In genomic region chr19:10000330-10000729, GRCm38 (mm10) we compare ENCODE assay signal across 8 mouse cellular contexts. TPM values are rescaled to one million over a fixed set of nuclear protein-coding genes. Genes with fewer than 3 reads are reported as not detected.
A peak's percentile ranks its signal among the peaks of the same experiment; 100 is the strongest.
DNase-seq lines count a peak whose midpoint lies in the region; ATAC-seq lines count a peak whose summit lies in the region.

No protein-coding gene starts in this region.

- no peaks in the 10 kb centered on the region for H3K4me1 ChIP-seq in midbrain, embryonic 16.5 days (ENCODE audit: control insufficient read depth, insufficient read depth, low read length)
- no peaks in the 10 kb centered on the region for H3K4me1 ChIP-seq in forebrain, embryonic 10.5 days

- H3K4me2 ChIP-seq in midbrain, embryonic 16.5 days (ENCODE audit: low read length): no peak overlapping the region

- no peaks in the 10 kb centered on the region for H3K9me3 ChIP-seq in midbrain, embryonic 16.5 days (replicated peaks; ENCODE audit: control insufficient read depth, low read length, poor library complexity, severe bottlenecking)
- H3K9me3 ChIP-seq in forebrain, embryonic 10.5 days: no peaks in the 10 kb centered on the region; the same call in 1 of the 2 replicates

- H3K4me3 ChIP-seq in midbrain, embryonic 16.5 days (ENCODE audit: low read depth, low read length): no peak overlapping the region
- H3K4me3 ChIP-seq in forebrain, embryonic 10.5 days: no peak overlapping the region

- H3K36me3 ChIP-seq in midbrain, embryonic 16.5 days (ENCODE audit: control insufficient read depth, insufficient read depth, low read length): no peaks in the 10 kb centered on the region
- H3K36me3 ChIP-seq in forebrain, embryonic 10.5 days (replicated peaks): no peaks in the 10 kb centered on the region

- no peak for ATAC-seq in cerebellum, adult (ENCODE audit: insufficient number of reproducible peaks, low FRiP score, low TSS enrichment)
- ATAC-seq in common myeloid progenitor, adult 5-6 weeks (replicated peaks; ENCODE audit: low read depth, poor library complexity, severe bottlenecking): peak; percentile 78
- ATAC-seq in midbrain, embryonic 16.5 days: peak; percentile 57

- 25% methylated on average over 3 of the region's 3 CpGs for WGBS in midbrain, embryonic 16.5 days
- 42% methylated on average over 3 of the region's 3 CpGs for WGBS in forebrain, embryonic 10.5 days

- H3K27me3 ChIP-seq in midbrain, embryonic 16.5 days (ENCODE audit: control insufficient read depth, insufficient read depth, low read depth, low read length): no peaks in the 10 kb centered on the region
- no peaks in the 10 kb centered on the region for H3K27me3 ChIP-seq in forebrain, embryonic 10.5 days (ENCODE audit: poor library complexity, severe bottlenecking)

- DNase-seq in cerebellum, postnatal 14 days: peak; percentile 44 to 63
- peak; percentile 74 for DNase-seq in 416B (ENCODE audit: low read depth)
- peak; percentile 52 for DNase-seq in kidney, postnatal 10 days
- no peak for DNase-seq in forebrain, embryonic 10.5 days (ENCODE audit: extremely low spot score, low spot score)
- DNase-seq in thymus, postnatal 25 days: no peak

- H3K27ac ChIP-seq in midbrain, embryonic 16.5 days (ENCODE audit: low read length): no peak overlapping the region
- H3K27ac ChIP-seq in forebrain, embryonic 10.5 days: no peak overlapping the region

- H3K9ac ChIP-seq in midbrain, embryonic 16.5 days (ENCODE audit: low read depth, low read length): no peak overlapping the region

RNA-seq across cellular contexts. Expression of gene Best1, which starts 1.1 kb away (rescaled TPM):
- not detected in 2 replicates for total RNA-seq in common myeloid progenitor, adult 5-6 weeks (2017)
- polyA plus RNA-seq in midbrain, embryonic 16.5 days (2015; fragmentation: Nextera tagmentation; extraction: Ambion mirVana): 2.9 TPM in 2 replicates
- 2.1 and 2.3 TPM in 2 replicates for polyA plus RNA-seq in forebrain, embryonic 10.5 days (2016; fragmentation: Nextera tagmentation; extraction: Ambion mirVana)

RNA-seq across cellular contexts. Expression of gene Rab3il1, which starts 1.1 kb away (rescaled TPM):
- 8.1 and 8.8 TPM in 2 replicates for total RNA-seq in common myeloid progenitor, adult 5-6 weeks (2017)
- 21.4 and 21.8 TPM in 2 replicates for polyA plus RNA-seq in midbrain, embryonic 16.5 days (2015; fragmentation: Nextera tagmentation; extraction: Ambion mirVana)
- polyA plus RNA-seq in forebrain, embryonic 10.5 days (2016; fragmentation: Nextera tagmentation; extraction: Ambion mirVana): 39.3 and 39.8 TPM in 2 replicates

RNA-seq across cellular contexts. Expression of gene Fth1, which starts 19.9 kb away (rescaled TPM):
- 695 and 890 TPM in 2 replicates for total RNA-seq in common myeloid progenitor, adult 5-6 weeks (2017)
- 1,587 and 1,694 TPM in 2 replicates for polyA plus RNA-seq in midbrain, embryonic 16.5 days (2015; fragmentation: Nextera tagmentation; extraction: Ambion mirVana)
- polyA plus RNA-seq in forebrain, embryonic 10.5 days (2016; fragmentation: Nextera tagmentation; extraction: Ambion mirVana): 1,226 and 1,339 TPM in 2 replicates

RNA-seq across cellular contexts. Expression of gene Fads3, which starts 41.0 kb away (rescaled TPM):
- 4.4 and 11.1 TPM in 2 replicates for total RNA-seq in common myeloid progenitor, adult 5-6 weeks (2017)
- 31.6 and 38.2 TPM in 2 replicates for polyA plus RNA-seq in midbrain, embryonic 16.5 days (2015; fragmentation: Nextera tagmentation; extraction: Ambion mirVana)
- polyA plus RNA-seq in forebrain, embryonic 10.5 days (2016; fragmentation: Nextera tagmentation; extraction: Ambion mirVana): 4.6 and 5.5 TPM in 2 replicates

Comparison
In these comparisons a context has a peak if more than half of its experiments do, and no peak if none do; other contexts are left out.
1. DNase-seq: peak in cerebellum, postnatal 14 days (2 of 2), 416B (single experiment) and kidney, postnatal 10 days (single experiment); none in forebrain, embryonic 10.5 days (single experiment) and thymus, postnatal 25 days (single experiment).